Mouse (Mus musculus) G1E (cell line): ENCODE measurements around the gene Lats2. TPM values are rescaled to one million over a fixed set of nuclear protein-coding genes. Genes with fewer than 3 reads are reported as not detected.
"Not testable (repeated sequence)": the region's sequence is repeated elsewhere in the genome, so short reads cannot be mapped to it uniquely, and the experiment has no call there.

ENCODE experiments used
- ATAC-seq: 2 replicates; pipeline ENCODE4 v1.8.0; 2016; ENCODE audit warnings: mild to moderate bottlenecking; ENCODE audit not compliant: insufficient number of reproducible peaks, poor library complexity, low FRiP score, severe bottlenecking; ENCODE audit errors: extremely low read depth
- DNase-seq: peaks from one replicate; pipeline ENCODE4 v3.0.0; 2012; ENCODE audit warnings: low spot score
- H3K27me3 ChIP-seq: 2 replicates; pipeline ENCODE4 v1.6.1; 2012; ENCODE audit warnings: mild to moderate bottlenecking, low read length, inconsistent platforms; ENCODE audit not compliant: insufficient read depth
- H3K36me3 ChIP-seq: replicated peaks from 2 replicates; pipeline ENCODE3; 2012; ENCODE audit warnings: mild to moderate bottlenecking, inconsistent platforms
- H3K4me1 ChIP-seq: 2 replicates; pipeline ENCODE4 v1.6.1; 2012; ENCODE audit warnings: low read depth, low read length, inconsistent platforms, mixed read lengths; ENCODE audit not compliant: insufficient read depth
- H3K4me3 ChIP-seq: 2 replicates; pipeline ENCODE4 v1.5.1; 2012; ENCODE audit warnings: low read depth, mild to moderate bottlenecking, inconsistent platforms, low read length, moderate library complexity, mixed read lengths
- H3K9me3 ChIP-seq: replicated peaks from 2 replicates; pipeline ENCODE4 v1.6.1; 2012; ENCODE audit warnings: inconsistent platforms
- CTCF ChIP-seq: IDR thresholded peaks from 2 replicates; pipeline ENCODE4 v1.5.1; 2012; ENCODE audit warnings: low read depth, low read length, inconsistent platforms, mixed read lengths
- GATA1 ChIP-seq: IDR thresholded peaks from 2 replicates; pipeline ENCODE4 v1.6.1; 2012; ENCODE audit warnings: borderline replicate concordance, low read length, inconsistent platforms, mixed read lengths
- GATA2 ChIP-seq: IDR thresholded peaks from 2 replicates; pipeline ENCODE4 v1.6.1; 2012; ENCODE audit warnings: low read depth, low read length, inconsistent platforms, borderline replicate concordance
- POLR2AphosphoS5 ChIP-seq: IDR thresholded peaks from 2 replicates; pipeline ENCODE4 v1.6.1; 2012; ENCODE audit warnings: low read depth, low read length, inconsistent platforms; ENCODE audit not compliant: insufficient replicate concordance
- TAL1 ChIP-seq: conservative IDR thresholded peaks from 2 replicates; pipeline ENCODE4 v1.6.1; 2012; ENCODE audit warnings: low read depth, low read length, inconsistent platforms, mixed read lengths
- polyA plus RNA-seq: library from polyadenylated mRNA; stranded (reverse); fragments of >175 nt; gene quantifications from 2 replicates; pipeline ENCODE4 v1.2.3, GENCODE M21; 2012
- total RNA-seq, 2 experiments: library from RNA; stranded (forward) in 1 of 2; stranded (reverse) in 1 of 2; fragments of 200-1000 nt in 1 of 2; fragments of >200 nt in 1 of 2; fragmentation: Nextera tagmentation in 1 of 2; gene quantifications; 2 replicates each; pipeline ENCODE4 v1.2.3; 2014 to 2017

Lats2 gene
- total and polyA plus RNA-seq, 3 experiments = 3.5 to 6.5 (median 5.8) TPM

DNA sequence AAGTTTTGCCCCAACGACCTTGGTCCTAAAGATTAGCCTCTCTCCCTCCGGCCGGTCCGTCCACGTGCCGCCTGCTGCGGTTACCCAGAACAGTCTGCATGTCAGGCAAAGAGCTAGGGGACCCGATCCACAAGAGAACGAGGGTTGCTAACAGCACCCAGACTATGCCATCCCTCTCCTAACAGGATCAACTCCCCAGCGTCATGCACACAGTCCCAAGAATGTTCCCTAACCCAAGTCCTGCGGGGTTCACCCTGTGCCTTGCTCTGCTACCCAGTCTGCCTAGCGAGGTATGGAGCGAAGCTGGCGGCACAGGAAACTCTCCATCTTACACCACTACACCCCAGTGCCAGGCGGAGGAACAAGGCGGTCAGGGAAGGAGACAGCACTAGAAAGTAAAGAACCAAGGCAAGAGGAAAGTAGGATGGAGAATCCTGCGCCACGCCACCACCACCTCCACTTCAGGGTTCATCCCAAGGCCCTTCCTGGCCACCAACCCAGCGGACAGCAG is 93.8 kb downstream of the Lats2 start:
- peak; percentile 19 for DNase-seq
- H3K27me3 ChIP-seq = no peaks in the 10 kb centered on the region
- peak overlapping the region; percentile 96 for H3K4me3 ChIP-seq
- H3K9me3 ChIP-seq = no peaks in the 10 kb centered on the region
- peak; percentile 50 for ATAC-seq
- TF ChIP-seq GATA1 (no peak), GATA2 (no peak), CTCF (no peak), POLR2AphosphoS5 (no peak), TAL1 (no peak)
- peaks cover 34% of the 10 kb centered on the region for H3K4me1 ChIP-seq
- peaks cover 33% of the 10 kb centered on the region for H3K36me3 ChIP-seq

DNA sequence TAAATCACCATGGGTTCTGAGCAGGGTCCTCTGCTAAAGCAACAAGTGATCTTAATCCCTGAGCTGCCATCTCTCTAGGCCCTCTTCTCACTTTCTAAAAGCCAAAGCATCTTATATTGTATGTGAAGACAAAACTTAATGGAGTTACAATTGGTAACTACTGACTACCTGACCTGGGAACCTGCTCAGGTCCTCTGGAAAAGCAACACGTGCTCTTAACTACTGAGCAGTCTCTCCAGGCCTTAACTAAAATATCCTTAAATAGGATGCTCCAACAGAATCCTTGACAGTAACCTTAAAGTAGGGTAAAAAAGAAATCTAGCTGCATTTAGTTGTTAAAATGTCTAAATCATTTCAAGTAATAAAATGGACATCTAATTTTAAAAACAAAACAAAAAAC is 94.6 kb downstream of the Lats2 start:
- peaks cover 34% of the 10 kb centered on the region for H3K4me1 ChIP-seq
- DNase-seq = no peak
- peak overlapping the region; percentile 96 for H3K4me3 ChIP-seq

DNA sequence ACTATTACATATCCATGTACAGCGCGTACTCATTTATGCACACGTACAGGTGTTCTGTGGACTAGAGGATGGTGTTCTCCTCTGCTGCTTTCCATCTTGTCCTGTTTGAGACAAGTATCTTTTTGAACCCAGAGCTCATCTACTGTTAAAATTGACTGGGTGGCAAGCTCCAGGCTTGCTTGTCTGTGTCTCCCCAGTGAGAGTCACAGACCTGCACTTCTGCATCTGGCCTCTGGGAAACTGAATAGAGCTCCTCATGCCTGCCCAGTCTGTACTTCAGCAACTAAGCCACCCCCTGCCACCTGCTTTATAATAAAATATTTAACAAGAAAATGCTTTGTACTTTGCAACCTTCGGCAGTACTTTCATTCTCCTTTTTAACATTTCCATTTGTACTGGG is 99.9 kb downstream of the Lats2 start:
- H3K4me1 ChIP-seq = peaks cover 33% of the 10 kb centered on the region
- ATAC-seq (no peak; the same call in 1 of the 2 replicates), DNase-seq (no peak)
- H3K27me3 ChIP-seq = no peaks in the 10 kb centered on the region
- TF ChIP-seq GATA2 = no peak
- TF ChIP-seq TAL1 = no peak
- no peak for TF ChIP-seq POLR2AphosphoS5
- no peak for TF ChIP-seq CTCF
- TF ChIP-seq GATA1 = no peak
- peaks cover 50% of the 10 kb centered on the region for H3K36me3 ChIP-seq
- no peak overlapping the region for H3K4me3 ChIP-seq
- no peaks in the 10 kb centered on the region for H3K9me3 ChIP-seq

More for the DNA sequence above, 94.6 kb downstream of the Lats2 start:
- H3K36me3 ChIP-seq = peaks cover 30% of the 10 kb centered on the region
- H3K9me3 ChIP-seq = no peaks in the 10 kb centered on the region
- no peak for ATAC-seq
- no peak for TF ChIP-seq TAL1
- TF ChIP-seq CTCF = no peak
- no peak for TF ChIP-seq GATA1
- TF ChIP-seq POLR2AphosphoS5 = no peak
- TF ChIP-seq GATA2 = no peak
- H3K27me3 ChIP-seq = no peaks in the 10 kb centered on the region

- no peak overlapping the region for H3K4me3 ChIP-seq
- no peak for DNase-seq
- no peaks in the 10 kb centered on the region for H3K9me3 ChIP-seq
- TF ChIP-seq GATA1 (no peak), POLR2AphosphoS5 (no peak), GATA2 (no peak), CTCF (no peak), TAL1 (no peak)
- H3K4me1 ChIP-seq = peaks cover 27% of the 10 kb centered on the region
- H3K36me3 ChIP-seq = peaks cover 56% of the 10 kb centered on the region
- H3K27me3 ChIP-seq = no peaks in the 10 kb centered on the region
- ATAC-seq = no peak
Measured at GRCm38 (mm10) chr14:57657500-57657899, 100.7 kb downstream of the Lats2 start.

DNA sequence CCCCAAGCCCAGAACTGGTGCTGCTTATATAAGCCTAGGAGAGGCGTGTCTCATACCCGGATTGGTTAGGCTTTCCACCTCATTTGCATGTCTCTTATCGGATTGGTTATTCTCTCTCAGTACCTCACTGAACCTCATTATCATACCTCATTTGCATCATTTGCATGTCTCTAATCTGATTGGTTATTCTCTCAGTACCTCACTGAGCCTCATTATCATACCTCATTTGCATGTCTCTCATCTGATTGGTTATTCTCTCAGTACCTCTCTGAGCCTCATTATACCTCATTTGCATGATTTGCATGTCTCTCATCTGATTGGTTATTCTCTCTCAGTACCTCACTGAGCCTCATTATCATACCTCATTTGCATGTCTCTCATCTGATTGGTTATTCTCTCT is 101.7 kb downstream of the Lats2 start:
- not testable (repeated sequence) for H3K4me3 ChIP-seq, ATAC-seq, H3K27me3 ChIP-seq, H3K9me3 ChIP-seq, DNase-seq
- Histone ChIP-seq H3K36me3 (peaks cover 53% of the 10 kb centered on the region), H3K4me1 (peaks cover 24% of the 10 kb centered on the region)

DNA sequence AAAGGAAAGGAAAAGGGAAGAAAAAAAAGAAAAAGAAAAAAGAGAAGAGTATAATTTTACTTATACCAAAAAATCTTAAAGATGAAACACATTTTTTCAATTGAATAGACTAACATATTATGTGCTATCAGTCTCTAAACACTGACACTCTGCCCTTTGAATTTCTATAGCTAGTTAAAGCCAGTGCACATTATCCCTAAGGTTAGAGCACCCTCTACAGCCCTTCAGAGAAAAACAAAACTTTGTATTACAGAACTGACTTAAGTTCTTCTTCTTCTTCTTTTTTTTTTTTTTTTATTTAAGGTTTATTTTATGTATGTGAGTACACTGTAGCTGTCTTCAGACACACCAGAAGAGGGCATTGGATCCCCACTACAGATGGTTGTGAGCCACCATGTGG is 108.7 kb downstream of the Lats2 start:
- no peaks in the 10 kb centered on the region for H3K27me3 ChIP-seq
- H3K4me1 ChIP-seq = peaks cover 23% of the 10 kb centered on the region
- DNase-seq (no peak), ATAC-seq (no peak)
- TF ChIP-seq GATA1 = no peak
- TF ChIP-seq GATA2 = no peak
- TF ChIP-seq TAL1 = no peak
- no peak for TF ChIP-seq POLR2AphosphoS5
- no peak for TF ChIP-seq CTCF
- peaks cover 58% of the 10 kb centered on the region for H3K36me3 ChIP-seq
- H3K4me3 ChIP-seq = no peak overlapping the region
- H3K9me3 ChIP-seq = no peaks in the 10 kb centered on the region

DNA sequence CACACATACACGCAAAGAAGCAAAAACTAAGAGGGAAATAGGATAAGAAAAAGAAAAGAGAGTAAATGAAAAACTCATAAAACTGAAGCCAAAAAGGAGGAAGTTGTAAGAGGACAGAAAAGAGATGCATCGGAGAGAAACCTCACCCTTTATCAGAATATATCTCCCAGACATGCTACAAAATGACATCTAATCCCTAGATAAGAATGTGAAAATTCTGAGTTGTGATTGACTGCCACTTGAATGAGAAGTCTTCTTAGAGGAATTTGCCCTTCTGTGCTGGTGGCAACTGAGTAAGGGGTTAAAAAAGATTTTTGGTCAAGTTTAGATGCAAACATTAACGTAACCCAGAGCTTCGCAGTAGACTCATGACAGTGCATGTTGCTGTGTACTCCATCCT is 112.0 kb downstream of the Lats2 start:
- TF ChIP-seq CTCF = no peak
- ATAC-seq = no peak
- Histone ChIP-seq H3K36me3 (peaks cover 65% of the 10 kb centered on the region), H3K27me3 (no peaks in the 10 kb centered on the region), H3K4me3 (no peak overlapping the region), H3K4me1 (peaks cover 17% of the 10 kb centered on the region), H3K9me3 (no peaks in the 10 kb centered on the region)
- DNase-seq = no peak

Other genes with a start within 250 kb of the Lats2 start
- gene Il17d, start 233.6 kb downstream of the Lats2 start, total RNA-seq (2014; fragmentation: Nextera tagmentation) = not detected in 2 replicates
- gene Il17d, start 233.6 kb downstream of the Lats2 start, total RNA-seq (2017) = not detected in 2 replicates
- 0.05 and 0.21 TPM in 2 replicates for gene Il17d, start 233.6 kb downstream of the Lats2 start, polyA plus RNA-seq
- 14.4 and 19.1 TPM in 2 replicates for gene Eef1akmt1, start 186.8 kb downstream of the Lats2 start, total RNA-seq (2014; fragmentation: Nextera tagmentation)
- gene Eef1akmt1, start 186.8 kb downstream of the Lats2 start, total RNA-seq (2017) = 36.4 and 39.7 TPM in 2 replicates
- gene Eef1akmt1, start 186.8 kb downstream of the Lats2 start, polyA plus RNA-seq = 1.1 and 1.4 TPM in 2 replicates
- 81.6 and 98.1 TPM in 2 replicates for gene Xpo4, start 93.0 kb downstream of the Lats2 start, total RNA-seq (2014; fragmentation: Nextera tagmentation)
- gene Xpo4, start 93.0 kb downstream of the Lats2 start, total RNA-seq (2017) = 35.8 and 45.0 TPM in 2 replicates
- 4.8 and 16.3 TPM in 2 replicates for gene Xpo4, start 93.0 kb downstream of the Lats2 start, polyA plus RNA-seq
- not detected in 2 replicates for gene Gm49361, start 12.3 kb downstream of the Lats2 start, total RNA-seq (2014; fragmentation: Nextera tagmentation)
- gene Gm49361, start 12.3 kb downstream of the Lats2 start, total RNA-seq (2017) = not detected in 2 replicates
- not detected in 2 replicates for gene Gm49361, start 12.3 kb downstream of the Lats2 start, polyA plus RNA-seq
- gene Sap18, start 39.8 kb upstream of the Lats2 start, total RNA-seq (2014; fragmentation: Nextera tagmentation) = 128 and 244 TPM in 2 replicates
- gene Sap18, start 39.8 kb upstream of the Lats2 start, total RNA-seq (2017) = 50.1 and 63.3 TPM in 2 replicates
- 373 and 415 TPM in 2 replicates for gene Sap18, start 39.8 kb upstream of the Lats2 start, polyA plus RNA-seq
- 49.3 and 50.3 TPM in 2 replicates for gene Ska3, start 67.8 kb upstream of the Lats2 start, total RNA-seq (2014; fragmentation: Nextera tagmentation)
- 38.5 and 47.4 TPM in 2 replicates for gene Ska3, start 67.8 kb upstream of the Lats2 start, total RNA-seq (2017)
- 5.3 and 6.9 TPM in 2 replicates for gene Ska3, start 67.8 kb upstream of the Lats2 start, polyA plus RNA-seq
- gene Mrpl57, start 67.8 kb upstream of the Lats2 start, total RNA-seq (2014; fragmentation: Nextera tagmentation) = 91.3 and 125 TPM in 2 replicates
- gene Mrpl57, start 67.8 kb upstream of the Lats2 start, total RNA-seq (2017) = 87.8 and 125 TPM in 2 replicates
- 282 and 363 TPM in 2 replicates for gene Mrpl57, start 67.8 kb upstream of the Lats2 start, polyA plus RNA-seq
- 20.5 and 21.2 TPM in 2 replicates for gene Zdhhc20, start 131.9 kb upstream of the Lats2 start, total RNA-seq (2014; fragmentation: Nextera tagmentation)
- 13.3 and 19.7 TPM in 2 replicates for gene Zdhhc20, start 131.9 kb upstream of the Lats2 start, total RNA-seq (2017)
- gene Zdhhc20, start 131.9 kb upstream of the Lats2 start, polyA plus RNA-seq = 0.46 and 1.0 TPM in 2 replicates
- 15.6 and 23.0 TPM in 2 replicates for gene Micu2, start 240.9 kb upstream of the Lats2 start, total RNA-seq (2014; fragmentation: Nextera tagmentation)
- gene Micu2, start 240.9 kb upstream of the Lats2 start, total RNA-seq (2017) = 40.5 and 46.9 TPM in 2 replicates
- 24.9 and 28.4 TPM in 2 replicates for gene Micu2, start 240.9 kb upstream of the Lats2 start, polyA plus RNA-seq